Mouse (Mus musculus): ENCODE data around the gene Atp2c2. TPM values are rescaled to one million over a fixed set of nuclear protein-coding genes. Genes with fewer than 3 reads are reported as not detected.

Gene Atp2c2
- total RNA-seq, 2 experiments from 2014 or later, result not detected

GRCm38 (mm10) chr8:119806422-119807263 is 106.8 kb downstream of the Atp2c2 start:
- DNase-seq, result no peak
- intact Hi-C loops (cut with DNase I), result no loop called here

Other genes starting within 250 kb of the Atp2c2 start
- not detected for gene Slc38a8, start 198.3 kb upstream of the Atp2c2 start, total RNA-seq (2021)
- 10 to 100 TPM; 66.8 to 67.7 TPM for gene Mbtps1, start 141.3 kb upstream of the Atp2c2 start, total RNA-seq (2021)
- 10 to 100 TPM; 17.6 to 18.2 TPM for gene Hsdl1, start 124.8 kb upstream of the Atp2c2 start, total RNA-seq (2021)
- not detected for gene Dnaaf1, start 124.8 kb upstream of the Atp2c2 start, total RNA-seq (2021)
- gene Taf1c, start 94.8 kb upstream of the Atp2c2 start, total RNA-seq (2021), result 1 to 10 TPM; 3.9 to 4.7 TPM
- not detected for gene Adad2, start 87.3 kb upstream of the Atp2c2 start, total RNA-seq (2021)
- gene Kcng4, start 64.3 kb upstream of the Atp2c2 start, total RNA-seq (2021), result under 1 TPM in 1 of 2 experiments, not detected in 1; 0.10 TPM
- gene Wfdc1, start 33.6 kb upstream of the Atp2c2 start, total RNA-seq (2021), result 10 to 100 TPM; 45.0 to 47.4 TPM
- 10 to 100 TPM; 11.4 to 11.5 TPM for gene Tldc1, start 78.4 kb downstream of the Atp2c2 start, total RNA-seq (2021)
- 10 to 100 TPM; 39.4 to 44.2 TPM for gene Cotl1, start 140.5 kb downstream of the Atp2c2 start, total RNA-seq (2021)
- 1 to 10 TPM; 4.1 to 5.4 TPM for gene Klhl36, start 162.3 kb downstream of the Atp2c2 start, total RNA-seq (2021)
- 10 to 100 TPM; 57.2 to 69.2 TPM for gene Usp10, start 210.4 kb downstream of the Atp2c2 start, total RNA-seq (2021)
- gene Gm20388, start 210.8 kb downstream of the Atp2c2 start, total RNA-seq (2021), result 1 to 10 TPM; 2.0 to 2.2 TPM